Mouse (Mus musculus) kidney, adult 2 months (tissue): Measurements from ENCODE around the gene Slc44a4.

Experiments used
- CTCF ChIP-seq: fragments of 200-500 bp; conservative IDR thresholded peaks from 2 replicates; pipeline ENCODE4 v1.5.1; 2011; ENCODE audit warnings: low read depth, mild to moderate bottlenecking, control low read depth, low read length, moderate library complexity, mixed read lengths; ENCODE audit not compliant: insufficient read depth, insufficient read length
- POLR2A ChIP-seq: fragments of 200-500 bp; IDR thresholded peaks from one replicate; pipeline ENCODE4 v1.6.1; 2011; ENCODE audit warnings: low read depth, low read length, control low read depth

GRCm38 (mm10) chr17:34959881-34960515 is 45.7 kb downstream of the Slc44a4 start:
- TF ChIP-seq CTCF (no peak), POLR2A (no peak)
